Mouse (Mus musculus): Measurements from ENCODE around the gene Enpep. TPM values are rescaled to one million over a fixed set of nuclear protein-coding genes. Genes with fewer than 3 reads are reported as not detected.
A peak's percentile ranks its signal among the peaks of the same experiment; 100 is the strongest.

Gene Enpep
- polyA plus RNA-seq, 1 experiment from 2014 or later = 3.0 TPM

- Histone ChIP-seq H3K27ac (no peak overlapping the region), H3K9me3 (ENCODE audit: control insufficient read depth, low read length) (no peaks in the 10 kb centered on the region), H3K9ac (no peak overlapping the region), H3K4me2 (replicated peaks) (no peak overlapping the region), H3K4me3 (replicated peaks; ENCODE audit: low read length) (no peak overlapping the region), H3K4me1 (replicated peaks; ENCODE audit: control insufficient read depth, insufficient read depth, low read length) (no peaks in the 10 kb centered on the region), H3K27me3 (ENCODE audit: control insufficient read depth, insufficient read depth, low read length) (no peaks in the 10 kb centered on the region), H3K36me3 (replicated peaks; ENCODE audit: control insufficient read depth, insufficient read depth) (no peaks in the 10 kb centered on the region)
- WGBS = 76% methylated on average over 1 of the region's 1 CpGs
- ATAC-seq (ENCODE audit: low FRiP score) (no peak), DNase-seq (ENCODE audit: low spot score) (peak; percentile 82)
These were observed 32.6 kb downstream of the Enpep start for GRCm38 (mm10) chr3:129299874-129300273.

GRCm38 (mm10) chr3:129298606-129299005 lies 33.9 kb downstream of the Enpep start:
- no peaks in the 10 kb centered on the region for H3K4me1 ChIP-seq (replicated peaks; ENCODE audit: control insufficient read depth, insufficient read depth, low read length)
- H3K4me2 ChIP-seq (replicated peaks) = no peak overlapping the region
- H3K9ac ChIP-seq = no peak overlapping the region
- H3K27ac ChIP-seq = no peak overlapping the region
- H3K36me3 ChIP-seq (replicated peaks; ENCODE audit: control insufficient read depth, insufficient read depth) = no peaks in the 10 kb centered on the region
- ATAC-seq (ENCODE audit: low FRiP score) (no peak), DNase-seq (ENCODE audit: low spot score) (no peak)
- no peaks in the 10 kb centered on the region for H3K9me3 ChIP-seq (ENCODE audit: control insufficient read depth, low read length)
- H3K27me3 ChIP-seq (ENCODE audit: control insufficient read depth, insufficient read depth, low read length) = no peaks in the 10 kb centered on the region
- WGBS = 91% methylated on average over 8 of the region's 8 CpGs
- no peak overlapping the region for H3K4me3 ChIP-seq (replicated peaks; ENCODE audit: low read length)

GRCm38 (mm10) chr3:129296994-129297393 lies 35.5 kb downstream of the Enpep start:
- H3K4me1 ChIP-seq (replicated peaks; ENCODE audit: control insufficient read depth, insufficient read depth, low read length) = no peaks in the 10 kb centered on the region
- ATAC-seq (ENCODE audit: low FRiP score) = no peak
- WGBS = 77% methylated on average over 5 of the region's 5 CpGs

GRCm38 (mm10) chr3:129295883-129296282 lies 36.6 kb downstream of the Enpep start:
- DNase-seq (ENCODE audit: low spot score) (no peak), ATAC-seq (ENCODE audit: low FRiP score) (no peak)
- Histone ChIP-seq H3K4me2 (replicated peaks) (no peak overlapping the region), H3K27ac (no peak overlapping the region), H3K36me3 (replicated peaks; ENCODE audit: control insufficient read depth, insufficient read depth) (no peaks in the 10 kb centered on the region), H3K9me3 (ENCODE audit: control insufficient read depth, low read length) (no peaks in the 10 kb centered on the region), H3K27me3 (ENCODE audit: control insufficient read depth, insufficient read depth, low read length) (no peaks in the 10 kb centered on the region), H3K4me3 (replicated peaks; ENCODE audit: low read length) (no peak overlapping the region), H3K9ac (no peak overlapping the region), H3K4me1 (replicated peaks; ENCODE audit: control insufficient read depth, insufficient read depth, low read length) (no peaks in the 10 kb centered on the region)
- 34% methylated on average over 2 of the region's 2 CpGs for WGBS

More at GRCm38 (mm10) chr3:129296994-129297393, 35.5 kb downstream of the Enpep start:
- H3K36me3 ChIP-seq (replicated peaks; ENCODE audit: control insufficient read depth, insufficient read depth) = no peaks in the 10 kb centered on the region
- no peak overlapping the region for H3K9ac ChIP-seq
- H3K4me2 ChIP-seq (replicated peaks) = no peak overlapping the region
- no peak for DNase-seq (ENCODE audit: low spot score)
- H3K4me3 ChIP-seq (replicated peaks; ENCODE audit: low read length) = no peak overlapping the region
- H3K9me3 ChIP-seq (ENCODE audit: control insufficient read depth, low read length) = no peaks in the 10 kb centered on the region
- no peak overlapping the region for H3K27ac ChIP-seq
- no peaks in the 10 kb centered on the region for H3K27me3 ChIP-seq (ENCODE audit: control insufficient read depth, insufficient read depth, low read length)

GRCm38 (mm10) chr3:129289536-129289935 lies 43.0 kb downstream of the Enpep start:
- Histone ChIP-seq H3K27ac (no peak overlapping the region), H3K36me3 (replicated peaks; ENCODE audit: control insufficient read depth, insufficient read depth) (no peaks in the 10 kb centered on the region), H3K4me3 (replicated peaks; ENCODE audit: low read length) (no peak overlapping the region), H3K9me3 (ENCODE audit: control insufficient read depth, low read length) (no peaks in the 10 kb centered on the region), H3K4me1 (replicated peaks; ENCODE audit: control insufficient read depth, insufficient read depth, low read length) (no peaks in the 10 kb centered on the region), H3K4me2 (replicated peaks) (no peak overlapping the region), H3K9ac (no peak overlapping the region), H3K27me3 (ENCODE audit: control insufficient read depth, insufficient read depth, low read length) (no peaks in the 10 kb centered on the region)
- no peak for DNase-seq (ENCODE audit: low spot score)
- no peak for ATAC-seq (ENCODE audit: low FRiP score)
- WGBS = 80% methylated on average over 8 of the region's 8 CpGs

GRCm38 (mm10) chr3:129287140-129287539 lies 45.4 kb downstream of the Enpep start:
- Histone ChIP-seq H3K36me3 (replicated peaks; ENCODE audit: control insufficient read depth, insufficient read depth) (no peaks in the 10 kb centered on the region), H3K9ac (no peak overlapping the region), H3K9me3 (ENCODE audit: control insufficient read depth, low read length) (no peaks in the 10 kb centered on the region), H3K27ac (no peak overlapping the region), H3K27me3 (ENCODE audit: control insufficient read depth, insufficient read depth, low read length) (no peaks in the 10 kb centered on the region), H3K4me3 (replicated peaks; ENCODE audit: low read length) (no peak overlapping the region), H3K4me1 (replicated peaks; ENCODE audit: control insufficient read depth, insufficient read depth, low read length) (no peaks in the 10 kb centered on the region), H3K4me2 (replicated peaks) (no peak overlapping the region)
- WGBS = 93% methylated on average over 8 of the region's 8 CpGs
- ATAC-seq (ENCODE audit: low FRiP score) (no peak), DNase-seq (ENCODE audit: low spot score) (no peak)

GRCm38 (mm10) chr3:129286426-129286825 lies 46.1 kb downstream of the Enpep start:
- no peaks in the 10 kb centered on the region for H3K27me3 ChIP-seq (ENCODE audit: control insufficient read depth, insufficient read depth, low read length)
- H3K4me1 ChIP-seq (replicated peaks; ENCODE audit: control insufficient read depth, insufficient read depth, low read length) = no peaks in the 10 kb centered on the region

GRCm38 (mm10) chr3:129284326-129284725 lies 48.2 kb downstream of the Enpep start:
- H3K9ac ChIP-seq = no peak overlapping the region
- no peak overlapping the region for H3K4me3 ChIP-seq (replicated peaks; ENCODE audit: low read length)
- no peaks in the 10 kb centered on the region for H3K27me3 ChIP-seq (ENCODE audit: control insufficient read depth, insufficient read depth, low read length)
- ATAC-seq (ENCODE audit: low FRiP score) (no peak), DNase-seq (ENCODE audit: low spot score) (no peak)
- H3K36me3 ChIP-seq (replicated peaks; ENCODE audit: control insufficient read depth, insufficient read depth) = no peaks in the 10 kb centered on the region
- H3K27ac ChIP-seq = no peak overlapping the region
- 80% methylated on average over 5 of the region's 5 CpGs for WGBS
- no peak overlapping the region for H3K4me2 ChIP-seq (replicated peaks)
- H3K9me3 ChIP-seq (ENCODE audit: control insufficient read depth, low read length) = no peaks in the 10 kb centered on the region
- no peaks in the 10 kb centered on the region for H3K4me1 ChIP-seq (replicated peaks; ENCODE audit: control insufficient read depth, insufficient read depth, low read length)

More at GRCm38 (mm10) chr3:129286426-129286825, 46.1 kb downstream of the Enpep start:
- Histone ChIP-seq H3K9me3 (ENCODE audit: control insufficient read depth, low read length) (no peaks in the 10 kb centered on the region), H3K4me2 (replicated peaks) (no peak overlapping the region), H3K9ac (no peak overlapping the region), H3K36me3 (replicated peaks; ENCODE audit: control insufficient read depth, insufficient read depth) (no peaks in the 10 kb centered on the region), H3K27ac (no peak overlapping the region), H3K4me3 (replicated peaks; ENCODE audit: low read length) (no peak overlapping the region)
- WGBS = 81% methylated on average over 7 of the region's 7 CpGs
- no peak for DNase-seq (ENCODE audit: low spot score)
- ATAC-seq (ENCODE audit: low FRiP score) = no peak

GRCm38 (mm10) chr3:129279441-129279840 lies 53.1 kb downstream of the Enpep start:
- Histone ChIP-seq H3K9me3 (ENCODE audit: control insufficient read depth, low read length) (no peaks in the 10 kb centered on the region), H3K4me2 (replicated peaks) (no peak overlapping the region), H3K9ac (no peak overlapping the region), H3K4me3 (replicated peaks; ENCODE audit: low read length) (no peak overlapping the region), H3K4me1 (replicated peaks; ENCODE audit: control insufficient read depth, insufficient read depth, low read length) (no peaks in the 10 kb centered on the region), H3K27me3 (ENCODE audit: control insufficient read depth, insufficient read depth, low read length) (no peaks in the 10 kb centered on the region), H3K27ac (no peak overlapping the region), H3K36me3 (replicated peaks; ENCODE audit: control insufficient read depth, insufficient read depth) (no peaks in the 10 kb centered on the region)
- WGBS = 96% methylated on average over 8 of the region's 8 CpGs
- ATAC-seq (ENCODE audit: low FRiP score) = no peak
- DNase-seq (ENCODE audit: low spot score) = no peak

GRCm38 (mm10) chr3:129273156-129273831 lies 59.2 kb downstream of the Enpep start:
- Histone ChIP-seq H3K36me3 (replicated peaks; ENCODE audit: control insufficient read depth, insufficient read depth) (no peaks in the 10 kb centered on the region), H3K4me3 (replicated peaks; ENCODE audit: low read length) (no peak overlapping the region), H3K27ac (no peak overlapping the region), H3K4me1 (replicated peaks; ENCODE audit: control insufficient read depth, insufficient read depth, low read length) (no peaks in the 10 kb centered on the region), H3K27me3 (ENCODE audit: control insufficient read depth, insufficient read depth, low read length) (no peaks in the 10 kb centered on the region), H3K9me3 (ENCODE audit: control insufficient read depth, low read length) (no peaks in the 10 kb centered on the region), H3K4me2 (replicated peaks) (no peak overlapping the region), H3K9ac (no peak overlapping the region)
- 82% methylated on average over 6 of the region's 6 CpGs for WGBS
- DNase-seq (ENCODE audit: low spot score) = no peak
- no peak for ATAC-seq (ENCODE audit: low FRiP score)
